Mouse (Mus musculus) layer of hippocampus, adult 9-11 months (tissue): ENCODE measurements around the gene Plxnb2.
A peak's percentile ranks its signal among the peaks of the same experiment; 100 is the strongest.

Experiments used
- DNase-seq: peaks from one replicate; pipeline ENCODE4 v3.0.0; 2022

The Plxnb2 gene

GRCm38 (mm10) chr15:89180571-89181229 is at the start of gene Plxnb2:
Gene Plxnb2, minus strand, starts transcription at chr15:89180788.
- DNase-seq: peak; percentile 84

- no peak for DNase-seq
Measured at GRCm38 (mm10) chr15:89215611-89216233, 35.1 kb upstream of the Plxnb2 start.

- DNase-seq: no peak
Measured at GRCm38 (mm10) chr15:89214953-89215352, 34.4 kb upstream of the Plxnb2 start.

GRCm38 (mm10) chr15:89213517-89213916 is 32.9 kb upstream of the Plxnb2 start:
- no peak for DNase-seq

GRCm38 (mm10) chr15:89212495-89212894 is 31.9 kb upstream of the Plxnb2 start:
- DNase-seq: no peak

GRCm38 (mm10) chr15:89211716-89212461 is 31.3 kb upstream of the Plxnb2 start:
- DNase-seq: peak; percentile 34

- DNase-seq: peak; percentile 89
Measured at GRCm38 (mm10) chr15:89210915-89211715, 30.5 kb upstream of the Plxnb2 start, which contains the start of gene Ppp6r2. Gene Ppp6r2, plus strand, starts transcription at chr15:89211553.

- DNase-seq: peak; percentile 78
Measured at GRCm38 (mm10) chr15:89209886-89210761, 29.5 kb upstream of the Plxnb2 start.

- no peak for DNase-seq
Measured at GRCm38 (mm10) chr15:89207457-89207856, 26.9 kb upstream of the Plxnb2 start.

GRCm38 (mm10) chr15:89197056-89197455 is 16.5 kb upstream of the Plxnb2 start:
- DNase-seq: no peak

GRCm38 (mm10) chr15:89196313-89196706 is 15.7 kb upstream of the Plxnb2 start, which contains the start of gene Dennd6b:
Gene Dennd6b, minus strand, starts transcription at chr15:89196496.
- DNase-seq: peak; percentile 97

- DNase-seq: peak; percentile 93
Measured at GRCm38 (mm10) chr15:89195690-89196312, 15.2 kb upstream of the Plxnb2 start.

GRCm38 (mm10) chr15:89195261-89195681 is 14.7 kb upstream of the Plxnb2 start:
- DNase-seq: no peak

GRCm38 (mm10) chr15:89184937-89185227 is 4.3 kb upstream of the Plxnb2 start:
- no peak for DNase-seq

- DNase-seq: no peak
Measured at GRCm38 (mm10) chr15:89184141-89184936, 3.8 kb upstream of the Plxnb2 start.

GRCm38 (mm10) chr15:89182842-89183241 is 2.3 kb upstream of the Plxnb2 start:
- no peak for DNase-seq

GRCm38 (mm10) chr15:89182328-89182741 is 1.7 kb upstream of the Plxnb2 start:
- no peak for DNase-seq

GRCm38 (mm10) chr15:89181561-89182270 is 1.1 kb upstream of the Plxnb2 start:
- DNase-seq: no peak

GRCm38 (mm10) chr15:89180081-89180541 is 477 bp downstream of the Plxnb2 start:
- DNase-seq: no peak

GRCm38 (mm10) chr15:89179630-89179964 is 991 bp downstream of the Plxnb2 start:
- DNase-seq: no peak
